Mouse (Mus musculus): ENCODE results near the gene Tut1.
A peak's percentile ranks its signal among the peaks of the same experiment; 100 is the strongest.

DNA sequence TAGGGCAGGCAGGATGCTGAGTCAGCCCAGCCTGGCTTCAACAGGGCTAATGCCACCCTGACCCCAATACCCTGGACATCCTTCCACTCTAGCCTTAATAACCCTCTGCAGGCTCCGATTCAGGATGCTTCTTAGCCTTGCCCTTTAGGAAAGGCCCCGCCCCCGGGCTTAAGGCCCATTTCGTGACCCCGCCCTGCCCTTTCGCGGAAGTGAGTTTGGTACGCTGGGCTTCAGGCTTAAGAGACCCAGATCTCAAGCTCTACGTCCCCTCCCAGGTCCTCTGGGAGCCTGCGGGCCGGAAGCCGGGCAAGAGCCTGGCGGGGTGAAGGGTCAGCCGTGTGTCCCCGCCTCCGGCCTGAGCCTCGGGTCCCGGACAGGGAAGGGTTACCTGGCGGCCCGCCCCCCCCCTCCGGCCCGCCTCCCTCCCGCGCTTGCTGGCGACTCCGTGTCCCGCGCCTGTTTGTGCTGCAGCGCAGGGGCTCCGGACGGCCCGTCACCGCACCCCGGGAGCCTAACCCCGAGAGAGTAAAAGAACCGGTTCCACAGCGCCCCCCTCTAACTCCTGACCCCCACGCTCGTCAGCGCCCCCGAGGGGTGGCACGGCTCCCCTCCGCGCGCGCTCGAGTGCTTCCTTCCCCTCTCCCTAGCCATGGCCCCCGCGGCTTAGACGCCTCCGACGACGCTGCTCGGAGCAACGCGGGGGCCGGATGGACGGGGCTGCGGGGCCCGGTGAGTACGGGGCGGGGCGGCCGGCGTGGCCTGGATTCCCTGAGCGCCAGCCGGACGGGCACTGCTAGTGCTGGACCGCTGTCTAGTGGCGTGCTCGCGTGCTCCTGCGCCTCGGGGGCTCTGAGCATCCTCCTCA is 24.2 kb upstream of the Tut1 start, which contains the start of the genes Rom1 and Eml3:
- peak; percentile 37 for TF ChIP-seq POLR2A (IDR thresholded peaks at IDR 0.05; ENCODE audit: insufficient read length, low read depth)
- no peak for TF ChIP-seq MAX (IDR thresholded peaks at IDR 0.05; ENCODE audit: low read depth)
- no peak for TF ChIP-seq CEBPB (IDR thresholded peaks at IDR 0.05; ENCODE audit: insufficient read depth, poor library complexity, severe bottlenecking)
- peak; percentile 21 for TF ChIP-seq REST (IDR thresholded peaks at IDR 0.05; ENCODE audit: insufficient read depth, insufficient read length)
